Mouse (Mus musculus): ENCODE measurements around the gene Galr2.
A peak's percentile ranks its signal among the peaks of the same experiment; 100 is the strongest.
"Not testable (repeated sequence)": the region's sequence is repeated elsewhere in the genome, so short reads cannot be mapped to it uniquely, and the experiment has no call there.

The Galr2 gene

DNA sequence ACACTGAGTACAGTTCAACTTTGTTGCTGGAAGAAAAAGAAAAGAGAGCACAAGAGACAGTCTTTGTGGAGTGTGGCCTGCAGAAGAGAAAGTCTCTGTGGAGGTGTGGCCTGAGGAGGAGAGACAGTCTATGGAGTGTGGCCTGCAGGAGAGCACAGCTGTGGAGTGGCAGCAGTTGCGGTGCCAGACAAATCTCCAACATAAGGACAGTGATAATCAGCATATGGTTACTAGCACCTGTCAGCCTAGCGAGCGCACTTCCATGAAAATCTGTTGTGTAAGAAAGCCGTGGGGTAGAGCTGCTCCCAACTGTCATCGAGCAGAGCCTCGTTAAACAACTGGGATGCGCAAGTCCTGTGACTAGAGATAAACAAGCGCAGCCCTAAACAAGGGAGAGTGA, 11.2 kb upstream of the Galr2 start:
- DNase-seq (ENCODE audit: low read depth, low spot score) = no peak

GRCm38 (mm10) chr11:116272589-116273468, 7.9 kb upstream of the Galr2 start:
- no peak for DNase-seq (ENCODE audit: low read depth, low spot score)

- no peak for DNase-seq (ENCODE audit: low read depth, low spot score)
These were observed 7.2 kb upstream of the Galr2 start for GRCm38 (mm10) chr11:116273469-116274044.

DNA sequence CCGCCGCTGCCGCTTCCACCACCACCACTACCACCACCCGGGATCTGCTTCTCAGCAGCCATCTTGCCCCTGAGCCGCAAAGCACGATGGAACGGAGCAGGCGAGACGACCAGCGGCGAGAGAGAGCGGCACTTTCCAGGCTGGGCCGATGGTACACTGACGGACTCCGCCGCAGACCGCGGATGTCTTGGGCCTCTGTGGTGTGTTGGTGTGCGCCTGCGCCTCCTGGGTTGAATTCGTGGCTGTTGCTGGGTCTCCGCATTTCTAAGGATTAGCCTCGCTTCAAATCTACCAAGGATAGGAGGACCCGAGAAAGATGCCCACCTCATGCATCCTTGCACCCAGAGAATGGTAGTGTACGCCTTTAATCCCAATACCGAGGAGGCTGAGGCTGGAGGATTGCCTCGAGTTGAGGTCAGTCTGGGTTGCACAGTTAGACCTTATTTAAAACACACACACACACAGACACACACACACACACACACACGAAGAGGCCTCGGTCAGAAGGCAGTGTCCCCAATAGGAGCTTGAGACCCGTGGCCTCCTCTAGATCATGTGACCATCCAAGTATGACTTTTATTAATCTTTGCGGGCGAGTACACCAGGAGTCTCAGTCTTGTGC, 6.6 kb upstream of the Galr2 start, which contains the start of gene Srp68:
Gene Srp68 (minus strand): TSS at position 173 of the 622 bp plus-strand sequence.
- DNase-seq (ENCODE audit: low read depth, low spot score) = peak; percentile 93

GRCm38 (mm10) chr11:116277184-116277583, 3.6 kb upstream of the Galr2 start:
- DNase-seq (ENCODE audit: low read depth, low spot score) = not testable (repeated sequence)

GRCm38 (mm10) chr11:116281671-116282070, 932 bp downstream of the Galr2 start:
- DNase-seq (ENCODE audit: low read depth, low spot score) = no peak

DNA sequence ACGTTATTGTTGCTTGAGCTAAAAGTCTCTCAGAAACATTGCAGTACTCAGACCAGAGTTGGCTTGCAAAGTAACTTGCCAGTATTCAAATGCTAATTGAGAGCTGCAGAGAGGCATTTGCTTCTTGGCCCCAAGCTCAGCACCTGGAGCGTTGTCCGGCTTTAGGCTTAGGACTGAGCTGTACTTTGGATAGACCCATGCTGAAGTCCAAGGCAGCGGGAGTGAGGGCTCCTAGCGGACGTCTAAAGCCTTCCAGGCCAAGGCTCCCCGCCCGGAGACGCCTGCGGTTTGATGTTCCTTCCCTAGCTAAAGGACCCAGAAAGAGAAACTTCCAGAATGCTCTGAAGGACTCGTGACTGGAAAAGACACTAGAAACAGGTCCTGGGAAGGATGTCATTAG, 1.4 kb downstream of the Galr2 start:
- DNase-seq (ENCODE audit: low read depth, low spot score) = no peak

DNA sequence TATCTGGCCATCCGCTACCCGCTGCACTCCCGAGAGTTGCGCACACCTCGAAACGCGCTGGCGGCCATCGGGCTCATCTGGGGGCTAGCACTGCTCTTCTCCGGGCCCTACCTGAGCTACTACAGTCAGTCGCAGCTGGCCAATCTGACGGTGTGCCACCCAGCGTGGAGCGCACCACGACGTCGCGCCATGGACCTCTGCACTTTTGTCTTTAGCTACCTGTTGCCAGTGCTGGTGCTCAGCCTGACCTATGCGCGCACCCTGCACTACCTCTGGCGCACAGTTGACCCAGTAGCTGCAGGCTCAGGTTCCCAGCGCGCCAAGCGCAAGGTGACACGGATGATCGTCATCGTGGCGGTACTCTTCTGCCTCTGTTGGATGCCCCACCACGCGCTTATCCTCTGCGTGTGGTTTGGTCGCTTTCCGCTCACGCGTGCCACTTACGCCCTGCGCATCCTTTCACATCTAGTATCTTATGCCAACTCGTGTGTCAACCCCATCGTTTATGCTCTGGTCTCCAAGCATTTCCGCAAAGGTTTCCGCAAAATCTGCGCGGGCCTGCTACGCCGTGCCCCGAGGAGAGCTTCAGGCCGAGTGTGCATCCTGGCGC, 2.3 kb downstream of the Galr2 start:
- no peak for DNase-seq (ENCODE audit: low read depth, low spot score)

DNA sequence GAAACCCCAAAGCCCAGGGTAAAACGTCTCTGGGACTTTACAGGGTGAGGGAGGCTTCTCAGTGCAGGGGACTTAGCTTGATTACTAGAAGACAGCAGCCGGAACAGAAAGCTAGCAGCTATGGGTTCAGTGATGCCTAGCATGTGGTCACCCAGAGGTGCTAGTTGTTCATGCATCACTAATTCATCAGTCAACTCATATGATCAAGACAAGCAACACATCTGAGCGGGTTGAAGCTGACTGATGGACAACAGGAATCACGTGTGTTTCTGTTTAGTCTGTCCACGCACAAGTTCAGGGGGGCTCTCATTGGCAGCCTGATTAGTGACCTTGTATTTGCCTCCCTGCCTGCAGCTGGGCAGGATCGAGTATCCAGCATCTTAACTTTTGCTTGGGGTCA, 3.2 kb downstream of the Galr2 start:
- DNase-seq (ENCODE audit: low read depth, low spot score) = no peak

- DNase-seq (ENCODE audit: low read depth, low spot score) = no peak
These were observed 5.0 kb downstream of the Galr2 start for GRCm38 (mm10) chr11:116285770-116286191.

DNA sequence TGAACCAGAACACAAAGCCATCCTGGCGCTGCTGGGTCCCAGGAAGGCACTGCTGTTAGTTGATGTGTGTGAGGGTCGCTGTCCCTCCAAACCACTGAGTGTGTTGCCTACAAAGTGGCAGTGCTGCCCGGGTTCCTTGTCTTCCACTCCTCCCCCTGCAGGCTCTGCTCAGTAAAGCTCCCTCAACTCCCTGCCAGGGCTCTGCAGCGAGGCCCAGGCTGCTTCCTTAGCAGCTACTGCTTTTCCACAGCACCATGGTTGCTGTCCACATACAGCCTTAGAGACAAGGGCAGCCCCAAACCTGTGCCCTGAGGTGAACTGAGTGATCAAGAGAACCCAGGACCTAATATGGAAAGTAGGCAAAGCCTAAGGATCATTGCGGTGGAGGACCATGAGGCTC, 6.6 kb downstream of the Galr2 start:
- no peak for DNase-seq (ENCODE audit: low read depth, low spot score)

DNA sequence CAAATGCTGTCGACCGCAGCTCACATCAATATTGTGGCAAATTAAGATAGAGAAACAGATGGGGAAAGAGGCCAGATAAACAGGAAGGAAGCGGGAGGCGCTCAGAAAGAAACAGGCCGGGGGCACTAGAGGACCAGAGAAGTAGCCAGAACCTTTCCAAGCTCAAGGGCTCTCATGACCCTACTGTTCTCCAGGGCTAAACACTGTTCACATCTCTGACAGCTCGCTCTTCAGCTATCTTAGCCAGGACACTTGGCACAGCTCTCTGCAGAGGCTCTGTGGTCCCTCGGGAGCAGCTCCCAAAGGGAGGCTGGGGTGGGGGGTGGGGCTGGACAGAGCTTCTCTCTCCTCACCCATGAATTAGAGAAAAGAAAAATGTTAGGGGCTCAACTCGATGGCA, 9.8 kb downstream of the Galr2 start:
- DNase-seq (ENCODE audit: low read depth, low spot score) = no peak

- DNase-seq (ENCODE audit: low read depth, low spot score) = no peak
These were observed 11.7 kb downstream of the Galr2 start for GRCm38 (mm10) chr11:116292401-116292800.

DNA sequence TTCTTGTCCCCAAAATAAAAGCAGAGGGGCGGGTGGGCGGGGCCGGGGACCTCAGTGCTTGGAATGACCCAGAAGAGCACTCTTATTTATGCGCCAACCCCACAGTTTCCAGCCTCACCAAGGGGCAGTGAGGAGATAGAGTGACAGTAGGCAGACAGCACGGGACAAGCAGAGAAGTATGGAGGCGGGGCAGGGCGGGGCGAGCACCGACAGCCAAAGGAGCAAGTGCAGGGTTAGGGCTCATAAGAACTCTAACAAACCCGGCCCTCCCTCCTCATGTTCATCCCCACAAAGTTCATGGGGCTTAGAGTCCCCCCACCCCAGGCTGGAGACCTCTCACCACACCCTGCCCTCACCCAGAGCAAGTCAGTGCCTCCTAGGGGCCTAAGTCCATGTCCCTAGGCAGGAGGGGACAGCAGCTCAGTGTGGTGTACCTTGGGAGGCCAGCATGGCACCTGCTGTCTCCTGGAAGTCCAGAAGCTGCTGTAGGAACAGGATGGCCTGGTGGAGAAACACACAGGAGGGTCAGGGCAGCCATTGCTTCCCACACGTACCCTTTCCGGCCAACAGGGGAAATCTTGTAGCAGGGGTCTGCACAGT, 12.9 kb downstream of the Galr2 start:
- no peak for DNase-seq (ENCODE audit: low read depth, low spot score)

- DNase-seq (ENCODE audit: low read depth, low spot score) = no peak
These were observed 13.6 kb downstream of the Galr2 start for GRCm38 (mm10) chr11:116294319-116294718.

GRCm38 (mm10) chr11:116296191-116296734, 15.5 kb downstream of the Galr2 start:
- no peak for DNase-seq (ENCODE audit: low read depth, low spot score)

- DNase-seq (ENCODE audit: low read depth, low spot score) = no peak
These were observed 16.3 kb downstream of the Galr2 start for GRCm38 (mm10) chr11:116297017-116297416.

DNA sequence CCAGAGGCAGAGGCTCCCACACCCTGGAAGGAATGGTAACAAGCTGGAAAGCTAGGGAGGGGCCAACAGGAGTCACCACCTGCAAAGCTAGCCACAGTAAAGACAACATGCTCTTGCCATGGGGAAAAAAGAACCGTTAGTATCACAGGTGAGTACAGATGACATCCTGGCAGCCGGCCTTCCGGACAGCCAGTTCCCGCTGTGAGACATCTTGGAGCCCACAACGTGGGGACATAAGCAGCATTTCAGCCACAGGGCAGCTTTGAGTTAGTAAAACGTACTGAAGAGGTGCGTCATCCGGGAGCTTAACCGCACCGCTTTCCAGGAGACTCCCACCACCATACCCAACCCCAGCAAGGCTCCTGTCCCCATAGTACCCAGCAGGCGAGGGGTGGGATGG, 17.5 kb downstream of the Galr2 start:
- DNase-seq (ENCODE audit: low read depth, low spot score) = no peak

GRCm38 (mm10) chr11:116298621-116299020, 17.9 kb downstream of the Galr2 start:
- DNase-seq (ENCODE audit: low read depth, low spot score) = no peak

DNA sequence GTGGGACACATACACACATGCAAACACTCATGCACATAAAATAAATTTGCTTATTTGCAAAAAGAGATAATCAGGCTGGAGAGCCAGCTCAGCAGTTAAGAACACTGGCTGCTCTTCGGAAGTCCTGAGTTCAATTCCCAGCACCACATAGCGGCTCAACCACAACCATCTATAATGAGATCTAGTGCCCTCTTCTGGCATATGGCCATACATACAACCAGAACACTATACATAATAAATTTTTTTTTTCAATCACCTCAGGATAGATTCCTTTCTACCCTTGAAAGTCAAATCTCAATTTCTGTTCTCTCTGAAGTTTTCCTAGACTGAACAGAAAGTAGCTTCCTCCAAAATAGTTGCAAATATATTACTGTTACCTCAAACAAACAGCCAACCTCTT, 24.7 kb downstream of the Galr2 start:
- DNase-seq (ENCODE audit: low read depth, low spot score) = no peak
